Mouse (Mus musculus) Muller cell, postnatal 12 days (primary cell): ENCODE results near the gene Gstz1.
A peak's percentile ranks its signal among the peaks of the same experiment; 100 is the strongest.
"Not testable (repeated sequence)": the region's sequence is repeated elsewhere in the genome, so short reads cannot be mapped to it uniquely, and the experiment has no call there.

Source experiments
- DNase-seq: peaks from one replicate; pipeline ENCODE4 v3.0.0-alpha.2; 2015; ENCODE audit errors: inconsistent ontology term

Gene Gstz1

DNA sequence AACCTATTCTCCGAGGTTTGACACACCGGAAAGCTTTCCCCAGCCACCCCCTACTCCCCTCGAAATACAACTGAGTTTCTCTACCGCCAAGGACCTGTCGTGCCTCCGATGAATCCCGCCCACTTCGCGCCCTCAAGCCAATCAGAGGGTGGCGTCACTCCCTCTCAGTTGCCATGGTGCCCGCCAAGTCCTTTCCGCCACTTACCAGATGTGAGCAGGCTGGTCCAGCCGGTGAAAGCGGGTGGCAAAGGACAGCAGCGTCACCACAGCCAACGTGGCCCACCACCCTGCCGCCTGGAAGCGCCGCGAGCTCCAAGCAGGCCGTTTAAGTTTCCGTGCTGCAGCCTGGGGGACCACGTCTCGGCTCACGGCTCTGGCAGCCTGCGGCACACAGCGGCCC is at the start of gene Gstz1:
TSS of gene Gstz1 (plus strand) at position 200 of the 400 bp plus-strand sequence.
- DNase-seq: peak; percentile 87

- no peak for DNase-seq
Measured at GRCm38 (mm10) chr12:87100331-87100730, 46.6 kb upstream of the Gstz1 start.

- no peak for DNase-seq
Measured at GRCm38 (mm10) chr12:87102165-87102631, 44.8 kb upstream of the Gstz1 start, which contains the start of gene Ngb. TSS of gene Ngb (minus strand) at chr12:87102539.

DNA sequence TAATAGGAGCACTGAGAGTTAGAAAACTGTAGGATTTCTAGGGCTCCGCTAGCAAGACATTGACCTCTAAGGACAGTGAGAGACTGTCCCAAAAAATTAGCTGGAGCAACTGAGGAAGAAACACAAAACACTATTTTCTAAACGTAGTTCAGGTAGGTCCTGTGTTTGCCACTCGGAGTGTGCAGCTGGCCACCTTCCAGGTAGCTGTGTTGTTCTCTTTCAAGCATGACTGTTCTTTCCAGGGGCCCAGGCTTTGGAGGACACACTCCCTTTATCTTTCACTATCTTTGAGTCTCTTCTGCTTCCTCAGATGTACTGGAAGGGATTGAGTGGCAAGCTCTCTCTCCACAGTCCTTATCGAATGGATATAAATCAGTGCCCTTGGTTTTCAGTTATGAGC is 43.5 kb upstream of the Gstz1 start:
- DNase-seq: no peak

DNA sequence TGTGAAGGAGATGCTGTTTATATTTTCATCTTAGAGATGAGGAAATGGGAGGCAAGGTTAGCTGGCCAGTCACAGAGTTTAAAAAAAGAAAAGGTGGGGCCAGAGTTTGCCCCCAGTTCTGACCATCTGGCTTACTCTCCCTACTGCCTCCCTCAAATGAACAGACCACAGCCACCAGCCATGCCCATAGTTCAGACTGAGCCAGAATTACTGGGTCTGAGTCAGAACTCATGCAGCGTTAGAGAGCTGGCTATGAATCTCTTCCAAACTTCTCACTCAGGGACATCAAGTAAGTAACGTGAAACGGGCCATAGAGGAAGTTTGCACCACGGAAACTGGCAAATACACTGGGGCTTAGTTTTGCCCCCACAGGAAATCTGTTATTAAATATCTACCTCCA is 42.2 kb upstream of the Gstz1 start:
- DNase-seq: no peak

DNA sequence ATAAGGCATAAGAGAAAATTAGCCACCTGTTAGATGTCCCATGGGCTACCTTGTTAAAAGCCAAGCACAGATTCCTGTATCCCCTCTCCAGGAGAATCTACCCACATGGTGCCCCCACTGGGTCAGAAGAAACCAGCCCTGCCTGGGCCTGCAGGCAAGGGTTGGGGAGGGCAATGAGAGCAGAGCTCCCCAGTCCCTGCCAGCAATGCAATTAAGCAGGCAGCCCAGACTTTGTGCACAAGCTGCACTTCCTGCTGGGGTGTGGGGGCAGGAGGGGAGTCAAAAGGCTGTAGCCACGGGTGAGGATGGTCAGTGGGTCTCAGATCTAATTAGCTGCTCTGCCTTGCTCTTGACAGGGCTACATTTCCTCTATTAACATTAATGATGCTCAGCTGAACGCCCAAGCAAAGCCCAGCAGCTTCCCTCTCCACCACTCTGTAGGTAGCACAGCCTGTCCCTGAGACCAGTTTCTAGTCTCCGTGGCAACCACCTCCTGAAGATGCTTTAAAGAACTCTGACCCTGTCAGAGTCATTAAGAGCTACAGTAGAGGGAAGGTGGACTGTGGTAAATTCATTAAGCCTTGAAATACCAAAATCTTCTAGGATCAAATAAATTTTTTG is 39.5 kb upstream of the Gstz1 start:
- DNase-seq: peak; percentile 26

DNA sequence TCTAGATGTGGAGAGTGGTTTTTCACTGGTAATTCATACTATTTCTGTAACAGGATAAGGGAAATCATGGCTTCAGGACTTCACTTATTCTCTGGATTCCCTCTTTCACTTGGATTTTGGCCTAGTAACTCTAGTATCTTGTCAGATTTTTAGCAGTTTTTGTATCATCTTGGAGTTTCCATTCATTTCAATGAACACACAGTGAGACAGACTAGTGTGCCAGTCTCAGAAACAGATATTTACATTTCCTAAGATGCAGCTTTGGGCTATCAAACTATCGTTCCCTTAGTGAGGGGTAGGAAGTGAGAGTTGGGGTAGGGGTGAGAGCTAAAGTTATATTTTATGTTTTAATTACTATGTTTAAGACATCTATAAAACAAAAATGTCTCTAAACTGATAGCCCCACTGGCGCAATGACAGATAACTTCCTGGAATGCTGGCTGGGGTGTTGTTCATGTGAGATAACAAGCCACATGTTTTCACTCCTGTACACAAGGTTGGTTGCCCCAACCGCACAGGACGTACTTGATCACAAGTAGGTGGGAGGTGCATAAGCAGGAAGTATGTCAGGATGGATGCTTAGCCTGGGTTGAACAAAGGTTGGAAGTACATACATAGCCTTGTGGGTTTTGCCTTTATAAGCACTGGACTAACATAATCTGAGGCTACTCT is 24.9 kb upstream of the Gstz1 start:
- DNase-seq: no peak

DNA sequence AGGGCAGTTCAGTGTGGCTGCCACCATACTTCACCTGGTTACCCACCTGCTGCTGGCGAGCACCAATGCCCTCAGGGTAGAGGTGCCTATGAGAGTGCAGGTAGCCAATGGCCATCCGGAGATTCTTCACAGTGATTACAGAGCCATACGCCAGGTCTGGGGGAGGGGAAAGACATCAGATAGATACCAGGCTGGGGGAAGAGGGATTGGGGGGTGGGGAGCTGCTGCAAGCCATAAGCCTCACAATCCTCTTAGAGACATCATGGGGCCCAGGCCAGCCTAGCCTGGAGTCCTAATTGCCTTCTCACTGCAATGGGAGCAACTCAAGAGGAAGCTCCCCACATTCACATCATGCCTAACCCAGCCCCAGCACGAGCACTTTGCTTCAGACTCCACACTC is 19.7 kb upstream of the Gstz1 start:
- DNase-seq: no peak

GRCm38 (mm10) chr12:87130224-87130623 is 16.7 kb upstream of the Gstz1 start:
- DNase-seq: no peak

DNA sequence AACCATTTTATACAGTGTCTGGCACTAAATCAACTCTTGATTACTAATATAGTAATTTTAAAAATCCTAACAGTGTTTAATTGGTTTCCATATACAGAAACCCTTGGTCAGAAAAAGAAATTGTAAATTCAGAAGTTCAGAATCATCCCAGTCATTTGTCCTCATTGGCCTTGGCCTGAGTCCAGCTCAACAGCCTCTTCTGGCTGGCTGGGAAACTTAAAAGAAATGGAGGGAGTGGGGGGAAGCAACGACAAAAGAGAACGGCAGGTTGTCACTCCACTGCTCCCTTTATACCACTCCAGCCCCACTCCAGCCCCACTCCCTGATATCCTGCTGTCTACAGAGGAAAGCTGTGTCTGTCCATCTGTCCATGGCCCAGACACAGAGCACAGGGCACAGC is 15.8 kb upstream of the Gstz1 start:
- peak; percentile 25 for DNase-seq

DNA sequence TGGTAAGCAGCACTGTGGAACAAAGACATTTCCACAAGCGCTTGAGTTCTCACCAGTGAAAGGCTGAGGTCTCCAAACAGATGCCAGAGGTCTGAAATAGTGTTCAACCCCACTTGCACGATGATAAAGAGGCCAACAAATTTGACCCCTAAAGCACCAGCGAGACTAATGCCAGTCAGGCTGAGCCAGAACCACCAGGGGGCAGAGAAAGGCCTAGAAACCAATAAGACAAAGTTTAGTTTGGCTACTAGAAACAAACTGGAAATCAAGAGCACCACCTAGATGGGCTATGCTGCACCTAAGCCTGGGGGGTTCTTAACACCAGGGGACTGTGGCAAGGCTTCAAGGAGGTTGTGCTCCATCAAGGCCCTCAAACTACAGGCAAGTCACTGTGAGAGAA is 15.3 kb upstream of the Gstz1 start:
- peak; percentile 39 for DNase-seq

- no peak for DNase-seq
Measured at GRCm38 (mm10) chr12:87132210-87132609, 14.8 kb upstream of the Gstz1 start.

DNA sequence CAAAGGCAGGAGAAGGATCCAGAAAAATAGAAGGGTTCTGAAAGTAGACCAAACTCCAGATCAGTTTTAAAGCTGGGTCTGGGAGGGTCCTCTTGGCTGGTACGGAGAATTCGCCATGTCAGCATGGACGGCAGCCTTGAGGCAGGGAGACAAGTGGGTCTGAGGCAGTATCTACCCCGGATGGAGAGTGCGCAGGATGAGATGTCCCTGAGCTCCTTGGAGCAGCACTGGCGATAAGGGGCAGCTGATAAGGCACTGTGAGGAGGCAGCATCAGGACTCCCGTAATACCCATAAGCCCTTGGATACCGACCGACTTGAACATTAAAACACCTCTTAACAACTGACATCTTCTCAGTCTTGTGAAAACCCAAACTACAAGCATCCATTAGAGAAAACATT is 14.2 kb upstream of the Gstz1 start:
- no peak for DNase-seq

DNA sequence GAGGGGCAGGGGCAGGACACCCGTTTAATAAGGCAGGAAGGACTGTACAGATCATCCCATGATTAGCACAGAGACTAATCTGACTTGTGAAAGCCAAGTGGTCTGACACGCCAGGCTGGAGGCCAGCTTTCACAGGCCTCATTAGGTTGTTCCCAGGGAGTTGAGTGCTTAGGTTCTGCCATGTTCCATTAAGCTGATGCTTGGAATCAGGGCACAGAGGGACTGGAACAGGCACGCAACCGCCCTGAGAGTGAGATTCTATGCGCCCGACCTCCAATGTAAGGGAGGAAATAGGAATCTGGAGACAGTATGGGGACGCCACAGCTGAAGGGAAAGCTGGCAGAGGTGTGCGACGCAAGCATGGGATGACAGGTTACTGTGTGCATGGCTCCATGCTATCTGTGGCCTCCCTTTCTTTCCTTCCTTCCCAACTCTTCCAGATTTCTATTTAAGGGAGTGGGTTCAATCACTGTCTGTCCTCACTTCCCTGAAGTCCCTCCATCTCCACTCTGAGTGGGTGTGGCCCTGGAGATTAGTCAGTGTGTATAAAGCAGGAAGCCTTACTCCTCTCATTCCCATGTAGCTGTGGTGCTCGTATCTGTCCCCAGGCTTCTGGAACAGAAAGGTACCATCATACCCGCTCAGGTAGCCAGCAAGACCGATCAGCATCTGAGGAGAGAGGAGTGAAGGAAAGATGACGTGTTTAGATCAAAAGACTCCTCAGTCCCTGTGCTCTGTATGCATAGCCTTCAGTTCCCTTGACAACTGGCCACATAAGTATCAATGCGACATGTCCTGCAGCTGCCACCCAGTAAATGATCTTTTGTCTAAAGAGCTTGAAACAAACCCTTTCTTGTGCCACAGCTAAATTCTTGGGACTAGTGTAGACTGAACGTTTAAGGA is 9.3 kb upstream of the Gstz1 start:
- DNase-seq: peak; percentile 53

GRCm38 (mm10) chr12:87138342-87138701 is 8.6 kb upstream of the Gstz1 start:
- DNase-seq: peak; percentile 52

DNA sequence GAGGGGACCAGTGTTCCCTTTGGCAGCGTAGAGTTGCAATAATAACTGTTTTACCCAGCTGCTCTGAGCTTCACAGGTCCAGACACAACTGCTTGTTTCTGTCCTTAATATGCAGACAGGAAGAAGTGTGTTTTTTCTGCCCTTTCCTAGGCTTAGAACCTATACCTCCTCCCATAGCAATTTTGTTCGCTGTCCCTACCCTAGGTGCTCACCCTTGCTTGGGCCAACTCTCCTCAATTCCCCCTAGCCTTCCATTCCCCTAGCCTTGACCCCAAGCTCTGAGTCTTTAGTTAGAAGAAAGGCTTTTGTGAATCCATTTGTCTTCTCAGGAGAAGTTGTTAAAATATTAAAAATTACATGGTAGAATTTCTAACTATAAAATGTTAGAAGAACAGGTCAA is 8.2 kb upstream of the Gstz1 start:
- DNase-seq: no peak

DNA sequence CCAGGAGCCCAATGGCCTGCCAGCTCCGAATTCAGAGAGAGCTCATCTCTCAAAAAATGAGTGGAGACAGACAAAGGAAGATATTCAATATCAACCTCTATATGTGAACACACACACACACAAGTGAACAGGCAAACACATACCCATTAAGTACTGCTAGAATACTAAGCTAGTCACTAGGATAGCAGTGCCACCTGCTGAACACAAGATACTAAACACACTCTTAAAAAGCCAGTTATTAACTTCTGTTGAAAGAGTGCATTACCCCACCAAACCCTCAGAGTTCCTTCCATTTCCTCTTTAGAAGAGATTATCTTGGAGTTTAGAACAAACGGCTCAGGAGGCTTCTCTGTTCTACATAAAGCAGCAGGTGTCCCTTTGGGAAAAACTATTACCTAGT is 4.8 kb upstream of the Gstz1 start:
- no peak for DNase-seq

DNA sequence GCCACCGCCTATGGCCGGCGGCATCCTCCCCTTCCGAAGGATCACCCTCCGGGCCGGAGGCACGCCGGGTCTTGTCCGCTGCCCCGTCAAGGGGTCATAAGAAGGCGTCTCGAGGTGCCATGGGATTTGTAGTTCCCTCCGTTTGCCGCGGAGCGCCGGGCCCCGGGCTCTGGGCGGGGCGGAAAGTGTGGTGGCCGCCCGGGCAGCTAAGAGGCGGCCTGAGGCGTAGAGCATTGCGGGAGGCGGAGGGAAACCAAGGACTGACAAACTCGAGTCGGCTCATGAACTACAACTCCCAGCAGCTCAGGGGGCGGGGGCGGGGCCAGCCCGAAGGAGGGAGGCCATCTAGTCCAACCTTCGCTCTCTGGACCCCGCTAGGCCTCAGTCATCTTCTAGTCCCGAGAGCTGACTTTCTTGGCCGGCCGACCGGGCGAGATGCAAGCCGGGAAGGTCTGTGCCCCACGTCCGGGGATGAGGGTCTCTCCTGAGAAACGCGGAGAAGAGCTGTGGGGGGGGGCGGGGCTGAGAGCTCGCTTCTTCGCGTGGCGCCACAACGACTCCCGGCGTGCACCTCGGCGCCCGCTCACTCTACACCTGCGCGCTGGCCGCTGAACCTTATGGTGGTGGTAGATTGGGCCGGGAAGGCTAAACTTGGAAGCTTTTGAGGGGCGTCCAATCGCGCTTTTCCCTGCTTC is 577 bp downstream of the Gstz1 start, which contains the start of gene Pomt2:
TSS of gene Pomt2 (minus strand) at position 574 of the 695 bp plus-strand sequence.
- peak; percentile 99 for DNase-seq

DNA sequence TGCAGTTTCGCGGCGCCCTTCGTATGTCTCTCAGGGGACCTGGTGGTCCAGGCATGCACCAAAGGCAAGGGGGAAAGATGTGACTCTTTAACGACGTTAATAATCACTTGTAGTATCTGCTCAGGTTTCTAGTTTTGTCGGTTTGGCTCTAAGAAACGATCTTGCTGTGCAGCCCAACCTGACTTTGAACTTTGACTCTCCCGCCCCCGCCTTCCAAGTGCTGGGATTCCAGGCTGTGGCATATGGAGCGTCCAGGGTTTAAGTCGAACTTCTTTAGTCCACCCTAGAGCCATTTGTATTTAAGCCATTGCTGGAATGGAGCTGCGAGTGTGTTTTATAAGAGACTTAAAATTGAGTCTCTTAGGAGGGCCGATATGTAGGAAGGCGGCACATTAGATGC is 1.2 kb downstream of the Gstz1 start:
- no peak for DNase-seq

- no peak for DNase-seq
Measured at GRCm38 (mm10) chr12:87149471-87149870, 2.5 kb downstream of the Gstz1 start.

GRCm38 (mm10) chr12:87154448-87154847 is 7.5 kb downstream of the Gstz1 start:
- DNase-seq: not testable (repeated sequence)

DNA sequence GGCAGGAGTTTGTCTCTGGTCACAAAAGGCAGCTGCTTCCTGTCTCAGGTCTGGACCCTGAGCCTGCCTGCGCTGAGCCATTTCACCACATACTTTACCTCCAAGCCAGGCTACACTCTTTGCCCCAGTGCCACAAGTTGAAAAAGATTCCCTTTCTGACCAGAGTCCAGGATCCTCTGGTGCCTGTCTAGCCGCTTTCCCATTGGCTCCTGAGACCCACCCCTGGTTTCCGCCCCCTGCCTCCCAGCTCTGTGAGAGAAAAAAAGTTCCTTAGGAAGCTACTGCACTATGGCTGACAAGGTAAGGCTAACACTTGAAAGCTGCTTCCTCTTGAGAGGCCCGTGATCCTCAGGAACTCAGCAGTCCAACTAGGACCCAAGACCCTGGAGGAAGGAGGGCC is 10.4 kb downstream of the Gstz1 start:
- DNase-seq: no peak
